Mouse (Mus musculus): ENCODE measurements around the gene Tmem169.

- TF ChIP-seq CTCF (conservative IDR thresholded peaks at IDR 0.05; ENCODE audit: insufficient read depth, insufficient read length, low read depth, low read length) = no peak
- peak; percentile 88 for TF ChIP-seq POLR2A (IDR thresholded peaks at IDR 0.05; ENCODE audit: low read depth, low read length)
Observed at GRCm38 (mm10) chr1:72254545-72255061, 29.6 kb upstream of the Tmem169 start.

All from kidney, adult 2 months (tissue).